ENCODE assay signal across 9 mouse cellular contexts in the genomic region with DNA sequence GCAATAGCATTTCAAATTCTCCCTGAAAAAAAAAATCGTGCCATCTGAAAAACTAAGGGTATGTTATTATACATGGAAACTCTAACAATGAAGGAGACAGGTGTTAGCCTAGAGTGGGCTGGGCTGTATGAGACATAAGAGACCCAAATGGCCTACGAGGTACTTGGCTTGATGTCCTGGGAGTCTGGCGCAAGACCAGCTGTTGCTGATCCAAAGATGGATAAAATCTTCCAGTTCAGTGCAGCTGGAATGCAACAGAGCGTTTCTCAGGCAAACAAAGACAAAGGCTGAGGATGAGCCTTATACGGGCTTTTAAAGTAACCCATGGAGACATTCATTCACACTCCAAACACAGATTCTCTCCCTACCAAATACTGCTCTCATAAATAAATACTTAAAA. TPM values are rescaled to one million over a fixed set of nuclear protein-coding genes. Genes with fewer than 3 reads are reported as not detected.
DNase-seq lines count a peak whose midpoint lies in the region; ATAC-seq lines count a peak whose summit lies in the region.
"Had no signal": no experiment of that assay in that cellular context is flagged by ENCODE, and none has a peak within 500 bp of the region (broad histone marks: within the 10 kb centered on the region; RNA-seq: fewer than 3 reads in every experiment).

No protein-coding gene starts in this region.

- H3K4me3 ChIP-seq in lung, embryonic 15.5 days = no peak overlapping the region

- no peak for ATAC-seq in lung, embryonic 15.5 days (ENCODE audit: borderline replicate concordance, extremely low read depth, low FRiP score, low TSS enrichment)

- no peaks in the 10 kb centered on the region for H3K9me3 ChIP-seq in lung, embryonic 15.5 days

- no peaks in the 10 kb centered on the region for H3K27me3 ChIP-seq in lung, embryonic 15.5 days

- peaks cover 11% of the 10 kb centered on the region for H3K4me1 ChIP-seq in lung, embryonic 15.5 days

- peak; percentile 22 for DNase-seq in embryo, embryonic 10 days (ENCODE audit: low spot score)
- DNase-seq in embryo, embryonic 9.5 days (ENCODE audit: extremely low spot score) = no peak
- no peak for DNase-seq in lung, postnatal 25 days (ENCODE audit: low spot score)
- peak; percentile 36 to 51 for DNase-seq in gastrocnemius, postnatal 36 days
- DNase-seq in retina, embryonic 14.5 days (ENCODE audit: low spot score) = peak; percentile 74
- no peak for DNase-seq in B cell, adult 2 months
- DNase-seq in layer of hippocampus, postnatal 10 days (ENCODE audit: low spot score in 2 of 2) = no peak
- DNase-seq: thymus, adult 18-20 months had no signal

- intact Hi-C loops in gastrocnemius, postnatal 36 days (cut with DNase I) = no loop called here

- WGBS in lung, embryonic 15.5 days = 46% methylated on average over 5 of the region's 5 CpGs

- H3K27ac ChIP-seq in lung, embryonic 15.5 days = peak overlapping the region; percentile 15; the same call in 1 of the 2 replicates

- no peak overlapping the region for H3K4me2 ChIP-seq in lung, embryonic 15.5 days

- no peak overlapping the region for H3K9ac ChIP-seq in lung, embryonic 15.5 days

- no peaks in the 10 kb centered on the region for H3K36me3 ChIP-seq in lung, embryonic 15.5 days

RNA-seq across cellular contexts. Expression of a gene that starts 13.1 kb away (rescaled TPM):
- polyA plus RNA-seq in lung, embryonic 15.5 days (2015; fragmentation: Nextera tagmentation; extraction: Ambion mirVana) = 7.4 and 8.8 TPM in 2 replicates
- total RNA-seq in gastrocnemius, postnatal 36 days (2021) = 1 to 10 TPM; 1.5 to 1.6 TPM
- total RNA-seq in layer of hippocampus, postnatal 10 days (2021) = 1 to 10 TPM; 4.4 to 5.2 TPM

RNA-seq across cellular contexts. Expression of a gene that starts 32.6 kb away (rescaled TPM):
- 8.3 and 10.0 TPM in 2 replicates for polyA plus RNA-seq in lung, embryonic 15.5 days (2015; fragmentation: Nextera tagmentation; extraction: Ambion mirVana)
- total RNA-seq in gastrocnemius, postnatal 36 days (2021) = 1 to 10 TPM; 4.3 to 5.8 TPM
- total RNA-seq in layer of hippocampus, postnatal 10 days (2021) = 10 to 100 TPM; 11.7 to 14.5 TPM

Comparison
In these comparisons a context has a peak if more than half of its experiments do, and no peak if none do; other contexts are left out.
1. DNase-seq: peak in embryo, embryonic 10 days (single experiment), gastrocnemius, postnatal 36 days (2 of 2) and retina, embryonic 14.5 days (single experiment); none in embryo, embryonic 9.5 days (single experiment), lung, postnatal 25 days (single experiment), B cell, adult 2 months (0 of 2) and layer of hippocampus, postnatal 10 days (0 of 2).